Mouse (Mus musculus): ENCODE data around the gene Rhbdl2. TPM values are rescaled to one million over a fixed set of nuclear protein-coding genes. Genes with fewer than 3 reads are reported as not detected.

The Rhbdl2 gene
- total and polyA plus RNA-seq, 2 experiments from 2014 or later: 1.2 to 1.4 TPM

DNA sequence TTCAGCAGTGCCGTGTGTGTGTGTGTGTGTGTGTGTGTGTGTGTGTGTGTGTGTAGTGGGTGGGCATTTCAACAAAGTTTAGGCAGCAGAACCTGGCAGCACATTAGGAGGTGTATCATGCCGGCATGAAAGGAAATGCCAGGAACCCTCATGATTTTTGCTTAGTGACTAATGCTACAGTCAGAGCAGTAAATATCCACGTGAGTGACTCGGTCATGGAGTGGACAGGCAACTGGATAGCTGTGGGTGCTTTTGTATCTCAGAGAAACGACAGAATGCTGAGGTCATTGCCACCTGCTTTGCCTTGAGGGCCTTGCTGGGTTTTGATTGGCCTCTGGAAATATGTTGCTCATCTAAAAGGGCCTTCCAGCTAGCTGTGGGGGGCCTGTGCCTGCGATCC, 16.0 kb downstream of the Rhbdl2 start:
- no peak for ATAC-seq (ENCODE audit: low FRiP score)
- H3K27ac ChIP-seq (ENCODE audit: low read depth, low read length): no peak overlapping the region
- no peaks in the 10 kb centered on the region for H3K4me1 ChIP-seq (ENCODE audit: insufficient read depth, low read length)
- H3K4me3 ChIP-seq (ENCODE audit: low read depth, low read length): no peak overlapping the region
- H3K36me3 ChIP-seq (ENCODE audit: insufficient read depth, low read length): no peaks in the 10 kb centered on the region
- WGBS: 72% methylated on average over 6 of the region's 6 CpGs
- no peaks in the 10 kb centered on the region for H3K9me3 ChIP-seq (ENCODE audit: low read length)
- TF ChIP-seq CTCF (IDR thresholded peaks at IDR 0.05): no peak
- no peaks in the 10 kb centered on the region for H3K27me3 ChIP-seq (ENCODE audit: insufficient read depth, low read length)
- H3K9ac ChIP-seq (replicated peaks; ENCODE audit: low read length, poor library complexity, severe bottlenecking): no peak overlapping the region
- no peak overlapping the region for H3K4me2 ChIP-seq (ENCODE audit: low read depth, low read length, poor library complexity, severe bottlenecking)
- no peak for DNase-seq (ENCODE audit: low spot score)

DNA sequence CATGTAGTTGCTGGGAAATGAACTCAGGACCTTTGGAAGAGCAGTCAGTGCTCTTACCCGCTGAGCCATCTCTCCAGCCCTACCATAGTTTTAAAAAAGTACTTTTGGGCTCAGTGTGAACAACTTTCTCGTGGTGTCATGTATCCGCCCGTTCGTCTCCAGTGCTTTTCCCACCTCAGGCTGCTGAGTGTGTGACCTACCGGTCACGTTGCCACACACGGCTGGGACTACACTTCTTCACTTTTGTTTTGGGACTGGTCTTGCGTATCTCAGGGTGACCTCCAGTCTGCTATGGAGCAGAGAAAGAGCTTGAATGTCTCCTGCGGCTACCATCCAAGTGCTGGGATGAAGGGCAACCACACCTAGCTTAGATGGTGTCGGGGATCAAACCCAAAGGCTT, 20.6 kb downstream of the Rhbdl2 start:
- no peak for DNase-seq (ENCODE audit: low spot score)
- no peak overlapping the region for H3K27ac ChIP-seq (ENCODE audit: low read depth, low read length)
- H3K4me1 ChIP-seq (ENCODE audit: insufficient read depth, low read length): no peaks in the 10 kb centered on the region
- 91% methylated on average over 11 of the region's 11 CpGs for WGBS
- no peaks in the 10 kb centered on the region for H3K27me3 ChIP-seq (ENCODE audit: insufficient read depth, low read length)
- H3K4me3 ChIP-seq (ENCODE audit: low read depth, low read length): no peak overlapping the region
- H3K36me3 ChIP-seq (ENCODE audit: insufficient read depth, low read length): no peaks in the 10 kb centered on the region
- no peak for ATAC-seq (ENCODE audit: low FRiP score)
- no peak overlapping the region for H3K9ac ChIP-seq (replicated peaks; ENCODE audit: low read length, poor library complexity, severe bottlenecking)
- no peaks in the 10 kb centered on the region for H3K9me3 ChIP-seq (ENCODE audit: low read length)
- TF ChIP-seq CTCF (IDR thresholded peaks at IDR 0.05): no peak
- no peak overlapping the region for H3K4me2 ChIP-seq (ENCODE audit: low read depth, low read length, poor library complexity, severe bottlenecking)

DNA sequence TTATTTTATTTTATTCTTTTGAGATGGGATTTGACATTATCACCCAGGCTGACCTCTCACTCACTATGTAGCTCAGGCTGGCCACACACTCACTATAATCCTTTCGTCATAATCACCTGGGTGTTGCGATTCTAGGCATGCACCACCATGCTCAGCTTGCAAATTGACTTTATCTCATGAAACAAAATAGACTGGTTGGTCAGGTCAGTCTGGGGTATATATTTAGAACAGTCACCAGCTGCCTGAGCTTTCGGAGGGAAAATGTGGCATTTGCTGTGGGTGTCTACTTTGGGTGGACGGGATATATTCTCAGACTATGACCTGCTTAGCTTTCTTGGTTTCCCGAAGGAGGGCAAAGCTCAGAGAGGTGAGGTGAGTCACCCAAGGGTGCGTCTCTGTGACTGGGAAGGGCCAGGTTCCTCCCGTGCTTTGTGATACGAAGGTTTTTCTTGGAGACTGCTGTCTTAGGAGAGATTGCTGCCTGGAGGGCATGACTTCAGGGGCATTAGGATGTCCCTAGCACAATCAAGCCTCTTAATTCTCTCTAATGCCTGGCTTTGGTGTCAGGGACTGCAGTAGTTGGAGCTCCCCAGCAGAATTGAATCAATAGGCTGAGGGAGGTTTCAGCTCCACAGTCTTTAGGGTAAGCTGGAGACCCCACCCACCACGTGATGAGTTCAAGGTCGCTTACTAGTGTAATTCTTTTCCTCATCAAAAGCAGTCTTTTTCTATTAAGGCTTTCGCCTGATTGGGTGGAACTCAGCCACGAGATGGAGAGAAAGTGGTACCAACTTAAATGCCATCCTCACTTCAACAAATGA, 23.0 kb downstream of the Rhbdl2 start:
- no peak for TF ChIP-seq CTCF (IDR thresholded peaks at IDR 0.05)
- DNase-seq (ENCODE audit: low spot score) (no peak), ATAC-seq (ENCODE audit: low FRiP score) (no peak)
- Histone ChIP-seq H3K4me3 (ENCODE audit: low read depth, low read length) (no peak overlapping the region), H3K4me2 (ENCODE audit: low read depth, low read length, poor library complexity, severe bottlenecking) (no peak overlapping the region), H3K27me3 (ENCODE audit: insufficient read depth, low read length) (no peaks in the 10 kb centered on the region), H3K4me1 (ENCODE audit: insufficient read depth, low read length) (no peaks in the 10 kb centered on the region), H3K9ac (replicated peaks; ENCODE audit: low read length, poor library complexity, severe bottlenecking) (no peak overlapping the region), H3K27ac (ENCODE audit: low read depth, low read length) (no peak overlapping the region), H3K36me3 (ENCODE audit: insufficient read depth, low read length) (no peaks in the 10 kb centered on the region), H3K9me3 (ENCODE audit: low read length) (no peaks in the 10 kb centered on the region)
- 86% methylated on average over 12 of the region's 12 CpGs for WGBS

DNA sequence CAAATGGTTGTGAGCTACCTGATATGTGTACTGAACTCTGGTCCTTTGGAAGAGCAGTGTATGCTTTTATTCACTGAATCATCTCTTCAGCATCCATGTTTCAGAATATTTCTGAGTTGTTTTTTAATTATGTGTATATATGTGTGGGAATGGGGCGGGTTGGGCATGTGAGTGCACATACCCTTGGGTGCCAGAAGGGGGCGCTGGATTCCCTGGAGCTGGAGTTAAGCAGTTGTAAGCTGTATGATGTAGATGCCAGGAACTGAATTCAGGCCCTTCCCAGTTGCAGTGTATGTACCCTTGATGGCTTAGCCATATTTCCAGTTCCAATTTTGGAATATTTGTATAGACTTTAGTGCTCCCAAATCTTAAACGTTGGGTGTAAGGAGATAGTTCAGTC, 24.9 kb downstream of the Rhbdl2 start:
- WGBS: 90% methylated on average over 3 of the region's 3 CpGs
- H3K36me3 ChIP-seq (ENCODE audit: insufficient read depth, low read length): no peaks in the 10 kb centered on the region
- no peaks in the 10 kb centered on the region for H3K27me3 ChIP-seq (ENCODE audit: insufficient read depth, low read length)
- no peaks in the 10 kb centered on the region for H3K4me1 ChIP-seq (ENCODE audit: insufficient read depth, low read length)
- H3K27ac ChIP-seq (ENCODE audit: low read depth, low read length): no peak overlapping the region
- no peak overlapping the region for H3K4me2 ChIP-seq (ENCODE audit: low read depth, low read length, poor library complexity, severe bottlenecking)
- no peaks in the 10 kb centered on the region for H3K9me3 ChIP-seq (ENCODE audit: low read length)
- no peak for ATAC-seq (ENCODE audit: low FRiP score)
- no peak for TF ChIP-seq CTCF (IDR thresholded peaks at IDR 0.05)
- no peak overlapping the region for H3K4me3 ChIP-seq (ENCODE audit: low read depth, low read length)
- H3K9ac ChIP-seq (replicated peaks; ENCODE audit: low read length, poor library complexity, severe bottlenecking): no peak overlapping the region
- no peak for DNase-seq (ENCODE audit: low spot score)

DNA sequence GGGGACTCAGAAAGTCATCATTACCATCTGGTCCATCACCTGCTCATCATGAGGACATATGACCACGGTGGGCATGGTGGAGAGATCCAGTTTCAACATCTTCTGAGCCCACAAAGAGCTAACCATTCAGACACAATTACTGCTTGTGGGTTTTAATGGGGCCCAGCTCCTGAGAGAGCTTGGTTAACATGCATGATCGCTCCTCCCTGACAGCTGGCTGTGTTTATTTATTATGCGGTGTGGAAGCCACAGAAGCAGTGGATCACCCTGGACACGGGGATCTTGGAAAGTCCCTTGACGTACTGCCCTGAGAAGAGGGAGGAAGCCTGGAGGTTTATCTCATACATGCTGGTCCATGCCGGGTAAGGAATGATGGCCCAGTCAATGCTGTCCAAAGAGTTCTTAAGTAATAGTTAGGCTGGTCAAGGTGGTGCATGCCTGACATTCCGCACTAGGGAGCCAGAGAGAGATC, 26.4 kb downstream of the Rhbdl2 start:
- TF ChIP-seq CTCF (IDR thresholded peaks at IDR 0.05): no peak
- Histone ChIP-seq H3K27ac (ENCODE audit: low read depth, low read length) (no peak overlapping the region), H3K4me1 (ENCODE audit: insufficient read depth, low read length) (no peaks in the 10 kb centered on the region), H3K9me3 (ENCODE audit: low read length) (no peaks in the 10 kb centered on the region), H3K36me3 (ENCODE audit: insufficient read depth, low read length) (no peaks in the 10 kb centered on the region), H3K9ac (replicated peaks; ENCODE audit: low read length, poor library complexity, severe bottlenecking) (no peak overlapping the region), H3K4me2 (ENCODE audit: low read depth, low read length, poor library complexity, severe bottlenecking) (no peak overlapping the region), H3K27me3 (ENCODE audit: insufficient read depth, low read length) (no peaks in the 10 kb centered on the region), H3K4me3 (ENCODE audit: low read depth, low read length) (no peak overlapping the region)
- ATAC-seq (ENCODE audit: low FRiP score): no peak
- no peak for DNase-seq (ENCODE audit: low spot score)
- WGBS: 44% methylated on average over 7 of the region's 7 CpGs

DNA sequence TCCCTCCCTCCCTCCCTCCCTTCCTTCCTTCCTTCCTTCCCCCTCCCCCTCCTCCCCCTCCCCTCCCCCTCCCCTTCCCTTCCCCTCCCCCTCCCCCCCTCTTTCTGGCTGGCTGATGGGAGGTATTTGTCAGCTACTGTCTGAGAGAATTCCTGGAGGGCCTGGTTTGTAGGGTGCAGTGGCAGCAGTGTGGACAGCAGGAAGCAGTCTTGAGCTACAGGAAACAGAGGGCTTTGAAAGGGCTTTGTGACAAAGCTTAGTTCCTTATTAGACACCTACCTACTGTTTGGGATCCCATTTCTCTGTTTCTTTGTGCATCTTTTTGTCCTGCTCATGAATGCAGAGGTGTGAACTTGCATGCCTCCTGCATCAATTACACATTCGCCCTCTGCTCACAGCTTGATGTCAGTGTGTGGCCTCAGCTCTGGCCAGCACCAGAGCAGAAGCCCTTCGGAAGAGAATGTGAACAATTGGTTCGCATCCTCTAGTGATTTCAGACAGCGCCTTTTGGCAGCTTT, 31.5 kb downstream of the Rhbdl2 start:
- H3K9me3 ChIP-seq (ENCODE audit: low read length): no peaks in the 10 kb centered on the region
- ATAC-seq (ENCODE audit: low FRiP score) (no peak), DNase-seq (ENCODE audit: low spot score) (peak; percentile 61)
- no peaks in the 10 kb centered on the region for H3K36me3 ChIP-seq (ENCODE audit: insufficient read depth, low read length)
- peak; percentile 72 for TF ChIP-seq CTCF (IDR thresholded peaks at IDR 0.05)
- 24% methylated on average over 4 of the region's 4 CpGs for WGBS
- H3K4me1 ChIP-seq (ENCODE audit: insufficient read depth, low read length): no peaks in the 10 kb centered on the region
- no peaks in the 10 kb centered on the region for H3K27me3 ChIP-seq (ENCODE audit: insufficient read depth, low read length)
- H3K27ac ChIP-seq (ENCODE audit: low read depth, low read length): 0 out of 2 replicates have a peak overlapping the region, but pooled peaks have one; percentile 2
- H3K4me3 ChIP-seq (ENCODE audit: low read depth, low read length): no peak overlapping the region
- H3K4me2 ChIP-seq (ENCODE audit: low read depth, low read length, poor library complexity, severe bottlenecking): no peak overlapping the region
- H3K9ac ChIP-seq (replicated peaks; ENCODE audit: low read length, poor library complexity, severe bottlenecking): no peak overlapping the region

All from midbrain, postnatal 0 days (tissue).